Mouse (Mus musculus) right cerebral cortex, postnatal 14 days (tissue): Measurements from ENCODE around the gene Zfpm1.
"Not testable (repeated sequence)": the region's sequence is repeated elsewhere in the genome, so short reads cannot be mapped to it uniquely, and the experiment has no call there.

Experiments used
- DNase-seq: peaks from one replicate; pipeline ENCODE4 v3.0.0; 2022

Zfpm1 gene

DNA sequence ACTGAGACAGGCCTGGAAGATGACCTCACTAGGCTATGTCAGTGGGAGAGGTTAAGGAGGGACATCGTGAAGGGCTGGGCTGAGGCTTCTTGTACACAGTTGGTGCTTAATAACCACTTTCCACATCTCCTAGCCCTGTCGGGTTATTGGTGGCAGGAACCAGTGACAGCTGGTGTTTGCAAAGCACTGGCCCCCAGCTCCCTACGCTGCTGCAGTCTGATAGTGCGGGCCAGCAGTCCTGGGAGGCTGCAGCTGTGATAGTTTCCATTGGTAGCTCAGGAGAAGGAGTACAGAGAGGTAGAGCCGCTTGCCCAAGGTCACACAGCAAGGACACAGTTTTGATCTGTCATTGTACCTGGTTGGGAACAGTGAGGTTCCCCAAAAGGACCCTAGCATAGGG lies 19.9 kb downstream of the Zfpm1 start:
- no peak for DNase-seq

- DNase-seq, result no peak
Observed at GRCm38 (mm10) chr8:122303451-122303850, 21.5 kb downstream of the Zfpm1 start.

- DNase-seq, result no peak
Observed at GRCm38 (mm10) chr8:122304058-122304457, 22.1 kb downstream of the Zfpm1 start.

DNA sequence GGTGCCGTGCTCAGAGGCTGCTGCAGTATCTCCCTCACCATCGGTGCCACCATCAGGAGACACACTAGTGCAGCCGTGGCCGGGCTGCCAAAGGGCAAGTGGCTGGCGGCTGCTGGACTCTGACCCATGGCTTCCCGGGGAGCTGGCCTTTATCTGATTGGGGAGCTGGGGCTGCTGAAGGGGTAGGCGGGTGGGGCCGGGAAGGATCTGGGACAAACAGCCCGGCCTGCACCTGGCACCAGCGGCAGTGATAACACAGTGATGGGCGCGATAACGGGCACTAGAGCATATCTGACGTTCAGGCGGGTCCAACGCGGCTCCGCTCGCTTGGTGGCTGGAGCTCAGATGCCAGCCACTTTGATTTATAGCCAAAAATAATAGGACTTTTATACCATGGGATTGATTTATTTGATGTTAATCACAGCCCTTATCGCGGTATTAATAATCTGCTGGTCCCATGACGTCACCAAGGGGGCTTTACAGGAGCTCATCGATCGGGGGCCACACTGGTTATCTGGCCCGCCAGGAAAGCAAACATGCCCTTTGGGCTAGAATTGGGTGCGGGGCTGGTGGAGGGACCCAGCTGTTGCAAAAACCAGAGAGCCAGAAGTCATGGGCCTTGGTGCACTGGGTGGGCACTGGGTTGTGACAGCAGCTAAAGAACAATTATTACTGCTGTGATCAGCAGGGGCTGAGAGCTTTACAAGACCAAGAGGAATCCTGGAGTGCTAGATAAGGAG lies 24.9 kb downstream of the Zfpm1 start:
- no peak for DNase-seq

DNA sequence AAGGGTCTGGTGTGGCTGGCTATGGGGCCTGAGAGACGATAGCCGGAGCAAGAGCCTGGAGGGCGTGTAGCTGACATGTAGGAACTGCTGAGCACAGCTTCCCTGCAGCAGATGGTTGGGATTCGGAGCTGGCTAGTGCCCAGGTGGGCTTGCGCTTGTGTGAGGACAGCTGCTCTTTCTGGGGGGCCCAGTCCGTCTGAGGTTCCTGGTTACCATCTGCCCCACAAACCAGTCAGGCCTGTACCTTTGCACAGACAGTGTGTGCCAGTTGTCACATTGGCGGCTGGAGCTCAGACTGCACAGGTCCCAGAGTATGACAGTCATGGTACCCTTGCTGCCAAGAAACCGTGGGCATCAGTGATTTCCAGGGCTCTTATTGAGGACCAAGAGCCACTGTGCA lies 25.9 kb downstream of the Zfpm1 start:
- DNase-seq, result peak; percentile 30

DNA sequence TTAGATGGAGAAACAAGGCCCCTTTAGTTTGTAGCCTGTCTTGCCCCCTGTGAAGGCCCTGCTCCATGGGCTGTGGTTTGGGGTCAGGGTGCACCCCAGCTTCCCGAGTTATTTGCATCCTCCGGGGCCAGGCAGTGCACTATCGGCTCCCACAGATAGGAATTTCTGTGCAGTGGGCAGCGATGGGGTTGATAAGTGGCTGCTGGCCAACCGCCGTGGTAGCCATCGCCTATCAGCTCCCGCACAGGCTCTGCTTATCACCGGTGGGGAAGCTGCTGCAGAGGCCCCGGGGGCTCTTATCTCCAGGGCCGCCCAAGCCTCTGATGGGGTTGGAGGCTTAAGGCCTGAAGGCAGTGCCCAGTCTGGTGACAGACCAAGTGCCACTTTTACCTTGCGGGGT lies 27.3 kb downstream of the Zfpm1 start:
- no peak for DNase-seq

GRCm38 (mm10) chr8:122311115-122311514 lies 29.2 kb downstream of the Zfpm1 start:
- no peak for DNase-seq

DNA sequence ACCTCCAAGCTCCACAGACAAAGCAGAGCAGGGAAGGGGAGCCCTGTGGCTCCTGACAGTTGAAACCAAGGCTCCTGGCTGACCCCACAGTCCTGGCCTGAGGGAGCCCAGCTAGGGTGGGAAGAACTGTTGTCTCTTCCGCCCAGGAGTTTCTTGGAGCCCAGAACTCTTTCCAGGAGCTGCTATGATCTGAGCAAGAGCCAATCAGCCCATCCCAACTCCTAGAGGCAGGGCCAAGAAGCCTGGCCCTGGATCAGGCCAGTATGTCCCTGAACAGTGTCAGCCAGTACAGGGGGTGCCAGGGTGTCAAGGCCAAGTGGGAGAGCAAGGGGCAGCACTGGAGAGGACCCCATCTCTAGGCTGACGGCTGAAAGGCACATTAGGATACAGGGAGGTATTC lies 30.6 kb downstream of the Zfpm1 start:
- no peak for DNase-seq

- DNase-seq, result no peak
Observed at GRCm38 (mm10) chr8:122313310-122313709, 31.4 kb downstream of the Zfpm1 start.

GRCm38 (mm10) chr8:122314899-122315496 lies 33.1 kb downstream of the Zfpm1 start:
- DNase-seq, result peak; percentile 28

GRCm38 (mm10) chr8:122316402-122316801 lies 34.5 kb downstream of the Zfpm1 start:
- DNase-seq, result no peak

GRCm38 (mm10) chr8:122317918-122318475 lies 36.1 kb downstream of the Zfpm1 start:
- no peak for DNase-seq

DNA sequence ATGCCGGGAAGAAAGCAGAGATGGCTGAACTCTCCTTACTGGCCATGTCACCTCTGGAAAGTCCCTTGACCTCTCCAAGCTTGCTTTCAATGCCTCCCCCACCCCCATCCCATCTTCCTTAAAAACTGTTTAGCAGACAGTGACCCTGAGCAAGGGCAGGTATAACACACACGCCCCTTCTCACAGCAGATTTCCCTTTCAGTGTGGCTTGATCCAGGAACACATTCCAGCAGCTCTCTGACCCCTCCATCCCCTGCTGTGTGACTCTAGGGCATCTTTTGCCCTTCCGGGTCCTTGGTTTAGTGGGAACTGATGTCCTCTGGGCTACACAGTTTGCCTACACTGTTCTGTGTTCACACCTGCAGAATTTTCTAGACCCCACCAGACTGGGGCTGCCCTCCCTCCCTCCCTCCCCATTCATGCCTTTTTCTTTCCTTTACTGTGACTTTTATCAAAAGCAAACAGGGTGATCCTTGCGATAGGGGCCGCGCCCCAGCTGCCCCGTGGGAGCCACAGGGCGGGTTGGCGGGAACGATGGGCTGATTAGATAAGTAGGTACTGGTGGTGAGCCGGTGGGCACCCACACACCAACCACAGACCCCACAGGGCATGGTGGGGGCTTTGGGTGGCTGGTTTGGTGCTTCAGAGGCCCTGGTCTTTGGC lies 37.2 kb downstream of the Zfpm1 start:
- DNase-seq, result no peak

- no peak for DNase-seq
Observed at GRCm38 (mm10) chr8:122319708-122320075, 37.8 kb downstream of the Zfpm1 start.

DNA sequence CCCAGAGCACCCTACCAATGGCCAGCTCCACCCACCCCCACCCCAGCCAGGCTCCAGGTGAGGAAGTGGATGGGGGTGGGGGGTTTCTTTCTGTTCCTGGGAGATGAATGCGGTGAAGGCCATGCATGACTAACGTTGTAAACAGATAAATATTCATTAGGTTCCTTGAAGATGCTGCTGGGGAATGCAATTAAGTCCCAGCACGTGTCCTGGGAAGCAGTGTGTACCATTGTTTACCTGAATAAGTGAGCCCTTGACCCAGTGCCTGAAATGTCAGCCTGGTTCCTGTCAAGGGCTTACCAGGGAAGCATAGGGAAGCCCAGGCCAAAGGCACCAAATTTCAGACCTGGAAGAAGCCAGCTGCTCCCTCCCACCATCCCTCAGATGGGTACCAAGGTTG lies 38.6 kb downstream of the Zfpm1 start:
- no peak for DNase-seq

DNA sequence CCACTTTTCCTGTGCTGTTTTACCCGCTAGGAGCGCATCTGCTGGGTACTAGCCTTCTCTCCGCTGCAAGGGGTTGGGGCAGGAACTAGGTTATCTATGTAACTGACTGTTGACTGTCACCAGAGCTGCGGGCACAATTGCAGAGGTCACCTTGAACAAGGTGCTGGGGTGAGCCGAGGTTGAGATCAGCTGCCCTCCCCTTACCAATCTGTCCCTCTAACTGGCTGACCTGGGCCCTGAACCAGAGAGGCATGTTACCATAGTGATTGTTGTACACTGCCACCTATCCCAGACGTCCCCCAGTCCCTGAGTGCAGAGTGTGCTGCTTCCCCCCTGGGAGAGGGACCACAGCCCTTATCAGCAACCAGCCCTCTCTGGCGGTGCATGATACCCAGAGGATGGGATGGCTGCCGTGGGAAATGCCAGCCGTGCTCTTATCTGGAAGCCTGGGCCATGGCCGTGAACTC lies 39.5 kb downstream of the Zfpm1 start:
- no peak for DNase-seq

- no peak for DNase-seq
Observed at GRCm38 (mm10) chr8:122322126-122322525, 40.2 kb downstream of the Zfpm1 start.

- no peak for DNase-seq
Observed at GRCm38 (mm10) chr8:122322792-122323191, 40.9 kb downstream of the Zfpm1 start.

GRCm38 (mm10) chr8:122323951-122324402 lies 42.0 kb downstream of the Zfpm1 start:
- DNase-seq, result not testable (repeated sequence)

DNA sequence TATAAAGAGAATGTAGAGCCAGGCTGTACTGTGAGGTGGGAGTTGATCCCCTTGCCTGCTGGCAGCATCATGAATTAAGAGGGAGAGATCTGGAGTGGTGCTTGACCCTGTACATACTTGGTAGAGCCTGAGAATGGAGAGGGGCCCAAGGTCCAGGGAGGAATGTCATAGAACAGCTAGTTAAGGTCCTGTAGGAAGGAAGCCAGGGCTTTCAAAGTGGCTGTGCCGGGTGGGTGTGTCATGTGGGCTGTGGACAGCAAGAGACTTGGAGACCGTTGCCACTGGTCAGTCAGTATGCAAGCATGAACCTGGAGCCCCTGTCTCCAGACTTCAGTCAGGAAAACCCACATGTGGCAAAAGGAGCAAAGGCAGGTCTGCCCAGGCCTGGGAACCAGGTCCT lies 43.3 kb downstream of the Zfpm1 start:
- DNase-seq, result no peak

DNA sequence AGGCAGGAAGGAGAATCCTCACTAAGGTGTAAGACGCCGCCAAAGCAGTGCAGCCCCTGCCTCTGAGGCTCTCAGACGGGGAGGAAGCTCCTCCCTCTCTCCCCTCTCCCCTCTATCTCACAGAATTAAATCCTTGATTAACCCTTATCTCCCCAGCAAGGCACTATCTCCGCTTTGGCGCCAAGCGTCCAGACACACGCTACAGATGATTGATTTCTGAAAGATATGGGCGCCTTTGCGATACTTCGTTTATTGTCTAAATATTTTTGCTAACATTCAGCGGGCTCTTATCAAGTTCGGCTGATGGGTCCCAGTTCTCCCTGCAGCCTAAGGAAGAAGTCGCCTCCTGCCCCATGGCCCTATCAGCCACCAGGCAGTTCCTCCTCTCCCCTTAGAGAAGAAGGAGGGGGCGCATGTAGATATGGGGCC lies 44.2 kb downstream of the Zfpm1 start:
- DNase-seq, result no peak

DNA sequence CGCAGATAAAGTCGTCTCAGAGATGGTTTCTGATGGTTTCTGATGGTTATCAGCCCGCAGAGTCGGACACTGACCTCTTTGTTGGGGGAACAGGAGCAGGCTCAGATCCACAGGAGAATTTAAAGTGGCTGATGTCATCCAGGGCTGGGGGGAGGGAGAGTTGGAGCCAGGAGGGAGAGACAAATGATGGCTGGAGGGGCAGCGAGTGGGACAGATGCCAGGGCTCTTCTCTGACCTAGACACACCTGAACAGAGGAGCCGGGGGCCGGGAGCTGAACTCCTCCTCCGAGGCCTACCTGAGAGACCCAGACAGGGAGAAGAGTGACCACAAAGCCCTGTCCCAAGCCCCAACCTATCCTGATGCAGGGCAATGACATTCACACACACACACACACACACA lies 47.1 kb downstream of the Zfpm1 start:
- no peak for DNase-seq

GRCm38 (mm10) chr8:122329553-122330239 lies 47.8 kb downstream of the Zfpm1 start:
- no peak for DNase-seq
